Mouse (Mus musculus) heart, embryonic 14.5 days (tissue): ENCODE results near the gene Hbb-bt. TPM values are rescaled to one million over a fixed set of nuclear protein-coding genes. Genes with fewer than 3 reads are reported as not detected.

Source experiments
- ATAC-seq: fragments of 200-750 bp; cut with Nextera tagmentation; 2 replicates; pipeline ENCODE4 v1.8.0; 2017; ENCODE audit warnings: low read depth, moderate TSS enrichment; ENCODE audit not compliant: insufficient number of reproducible peaks, insufficient read depth, low FRiP score
- H3K27ac ChIP-seq, 2 experiments: fragments of 200-500 bp in 1 of 2; fragments of 300-500 bp in 1 of 2; sonication (generic) in 1 of 2; replicated peaks in 1 of 2; 2 replicates each; pipeline ENCODE4 v1.5.1; 2012 to 2014; ENCODE audit warnings: low read depth in 2 of 2, low read length in 2 of 2, control low read depth in 1 of 2, mild to moderate bottlenecking in 1 of 2, mixed read lengths in 1 of 2; ENCODE audit not compliant: control insufficient read depth in 1 of 2, insufficient read depth in 1 of 2
- H3K27me3 ChIP-seq: fragments of 300-500 bp; sonication (generic); 2 replicates; pipeline ENCODE4 v1.6.1; 2014; ENCODE audit warnings: mild to moderate bottlenecking, low read length, control low read depth; ENCODE audit not compliant: control insufficient read depth, insufficient read depth
- H3K36me3 ChIP-seq: fragments of 300-500 bp; sonication (generic); 2 replicates; pipeline ENCODE4 v1.6.1; 2014; ENCODE audit warnings: mild to moderate bottlenecking, control low read depth, low read length, mixed read lengths; ENCODE audit not compliant: control insufficient read depth, insufficient read depth
- H3K4me1 ChIP-seq, 2 experiments: fragments of 200-500 bp in 1 of 2; fragments of 300-500 bp in 1 of 2; sonication (generic) in 1 of 2; 2 replicates each; pipeline ENCODE4 v1.6.1; 2012 to 2014; ENCODE audit warnings: low read length in 2 of 2, control low read depth in 1 of 2, mixed read lengths in 1 of 2; ENCODE audit not compliant: control insufficient read depth in 2 of 2, insufficient read depth in 2 of 2
- H3K4me2 ChIP-seq: fragments of 300-500 bp; sonication (generic); 2 replicates; pipeline ENCODE4 v1.6.1; 2014; ENCODE audit warnings: mild to moderate bottlenecking, low read length
- H3K4me3 ChIP-seq, 2 experiments: fragments of 200-500 bp in 1 of 2; fragments of 300-500 bp in 1 of 2; sonication (generic) in 1 of 2; 2 replicates each; pipeline ENCODE4 v1.5.1; 2012 to 2014; ENCODE audit warnings: low read length in 2 of 2, mild to moderate bottlenecking in 2 of 2, control low read depth in 1 of 2, low read depth in 1 of 2, moderate library complexity in 1 of 2; ENCODE audit not compliant: control insufficient read depth in 1 of 2, insufficient read depth in 1 of 2
- H3K9ac ChIP-seq: fragments of 300-500 bp; sonication (generic); 2 replicates; pipeline ENCODE4 v1.6.1; 2014; ENCODE audit warnings: mild to moderate bottlenecking, low read length
- H3K9me3 ChIP-seq: fragments of 300-500 bp; sonication (generic); 2 replicates; pipeline ENCODE4 v1.6.1; 2016; ENCODE audit warnings: low read length, control low read depth; ENCODE audit not compliant: control insufficient read depth
- WGBS: fragments of 180-500 bp; shearing (Covaris S2); extraction: QIAGEN DNeasy Blood & Tissue Kit; methylation state at CpG from one replicate; pipeline ENCODE4 v1.1.7; 2014; 5-methylcytosine and 5-hydroxymethylcytosine counted together
- polyA plus RNA-seq: library from polyadenylated mRNA; unstranded; fragments of >200 nt; fragmentation: Nextera tagmentation; extraction: Ambion mirVana; gene quantifications from 2 replicates; pipeline ENCODE4 v1.2.1, GENCODE M21; 2014

The Hbb-bt gene
- polyA plus RNA-seq: 4,945 and 8,964 TPM in 2 replicates

DNA sequence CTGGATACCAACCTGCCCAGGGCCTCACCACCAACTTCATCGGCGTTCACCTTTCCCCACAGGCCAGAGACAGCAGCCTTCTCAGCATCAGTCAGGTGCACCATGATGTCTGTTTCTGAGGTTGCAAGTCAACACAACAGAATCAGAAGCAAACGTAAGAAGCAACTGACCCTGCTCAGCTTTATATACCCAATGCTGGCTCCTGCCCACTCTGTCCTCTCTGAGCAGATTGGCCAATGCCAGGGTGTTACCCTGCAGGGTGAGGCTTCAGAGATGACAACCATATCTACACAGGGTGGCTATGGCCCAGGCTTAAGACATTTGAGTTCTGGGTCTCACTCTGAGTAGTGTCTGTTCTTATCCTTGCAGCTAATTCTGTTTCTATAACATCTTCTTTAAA lies at the start of gene Hbb-bt:
Gene Hbb-bt (minus strand): TSS at position 231 of the 400 bp plus-strand sequence.
- no peak within 1 kb of the TSS for H3K4me3 ChIP-seq
- no peak for ATAC-seq
- H3K4me1 ChIP-seq: no peaks in the 10 kb centered on the region
- no peak within 1 kb of the TSS for H3K4me2 ChIP-seq
- H3K27me3 ChIP-seq: no peaks in the 10 kb centered on the region
- H3K9ac ChIP-seq: no peak within 1 kb of the TSS
- no peaks in the 10 kb centered on the region for H3K9me3 ChIP-seq
- H3K27ac ChIP-seq: no peak within 1 kb of the TSS
- no peaks in the 10 kb centered on the region for H3K36me3 ChIP-seq
- 75% methylated on average over 3 of the region's 3 CpGs for WGBS

DNA sequence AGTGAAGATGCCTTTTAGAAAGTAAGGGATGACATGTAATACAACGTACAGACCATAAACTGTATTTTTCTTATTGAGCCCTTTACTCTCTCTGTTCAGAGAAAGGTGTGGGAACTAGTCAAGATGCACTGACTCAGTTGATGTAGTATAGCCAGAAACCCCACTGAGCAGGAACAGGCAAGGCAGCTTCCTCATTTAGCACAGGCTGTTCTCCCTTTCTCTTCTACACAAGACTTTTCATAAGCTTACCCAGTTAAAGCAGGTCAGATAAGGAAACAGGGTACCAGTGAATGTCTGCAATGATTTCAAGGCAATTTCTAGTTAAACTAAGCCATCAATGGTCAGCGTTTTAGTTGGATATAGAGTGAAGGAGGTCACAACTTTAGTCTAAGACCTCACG lies 47.7 kb upstream of the Hbb-bt start:
- H3K36me3 ChIP-seq: no peaks in the 10 kb centered on the region
- no peak overlapping the region for H3K27ac ChIP-seq
- no peaks in the 10 kb centered on the region for H3K27me3 ChIP-seq
- H3K4me1 ChIP-seq: no peaks in the 10 kb centered on the region
- 82% methylated on average over 3 of the region's 3 CpGs for WGBS
- H3K9me3 ChIP-seq: no peaks in the 10 kb centered on the region
- H3K4me2 ChIP-seq: no peak overlapping the region
- H3K4me3 ChIP-seq: no peak overlapping the region
- no peak overlapping the region for H3K9ac ChIP-seq
- no peak for ATAC-seq

DNA sequence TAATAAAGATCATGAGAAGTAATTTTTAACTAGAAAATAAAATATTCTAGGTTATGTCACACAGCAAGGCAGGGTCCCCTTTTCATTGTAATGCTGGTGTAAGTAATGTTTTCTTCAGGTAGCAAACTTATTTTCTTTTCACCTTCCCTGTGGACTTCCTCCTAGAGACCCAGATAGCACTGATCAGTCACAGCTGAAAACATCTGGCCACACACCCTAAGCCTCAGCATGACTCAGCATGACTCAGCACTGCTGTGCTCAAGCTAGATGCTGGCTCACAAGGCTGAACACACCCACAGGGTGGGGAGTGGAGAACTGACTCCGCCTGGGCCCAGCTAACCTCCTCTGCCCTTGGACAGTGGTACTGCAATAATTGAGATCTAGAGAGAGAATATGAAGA lies 47.1 kb upstream of the Hbb-bt start:
- Histone ChIP-seq H3K9me3 (no peaks in the 10 kb centered on the region), H3K27me3 (no peaks in the 10 kb centered on the region), H3K4me1 (no peaks in the 10 kb centered on the region), H3K9ac (no peak overlapping the region), H3K4me3 (no peak overlapping the region), H3K27ac (no peak overlapping the region), H3K4me2 (no peak overlapping the region), H3K36me3 (no peaks in the 10 kb centered on the region)
- peak; percentile 73 for ATAC-seq
- WGBS: 59% methylated on average over 1 of the region's 1 CpGs

DNA sequence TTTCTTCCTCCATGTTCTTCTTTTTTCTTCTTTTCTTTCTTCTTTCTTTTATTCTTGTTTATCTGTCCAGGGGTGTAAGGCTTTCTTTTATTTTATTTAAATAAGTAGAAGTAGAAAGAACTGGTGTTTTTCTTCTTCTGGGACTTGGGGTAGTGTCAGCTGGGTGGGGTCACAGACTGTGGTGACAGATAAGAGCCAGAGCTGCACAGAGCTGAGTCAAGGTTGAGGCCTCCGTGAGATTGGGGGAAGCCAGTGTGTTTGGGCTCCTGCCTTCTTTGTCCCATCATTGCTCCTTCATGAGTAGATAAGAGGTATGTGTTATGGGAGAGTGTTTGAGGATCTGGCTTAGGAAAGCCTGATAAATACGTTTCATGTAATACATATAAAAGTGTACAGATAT lies 45.3 kb upstream of the Hbb-bt start:
- H3K27ac ChIP-seq: no peak overlapping the region

DNA sequence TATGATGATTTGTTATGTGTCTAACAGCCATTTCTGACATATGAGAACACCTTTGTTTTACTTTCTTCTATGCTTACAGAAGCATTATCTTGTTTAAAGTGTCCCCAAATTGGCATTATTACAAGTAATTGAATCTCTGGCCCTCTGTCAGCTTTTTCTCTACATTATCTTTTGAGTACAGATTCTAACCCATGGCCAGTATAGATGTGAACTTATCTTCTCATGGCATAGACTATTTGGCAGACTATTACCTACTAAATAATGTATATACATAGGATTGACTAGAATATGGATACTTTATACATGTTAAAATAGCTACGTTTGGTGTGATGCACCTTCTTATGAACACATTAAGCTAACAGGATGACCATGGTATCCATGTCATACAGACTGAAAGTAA lies 40.9 kb upstream of the Hbb-bt start:
- H3K4me1 ChIP-seq: no peaks in the 10 kb centered on the region
- no peak overlapping the region for H3K27ac ChIP-seq
- no peak for ATAC-seq
- H3K27me3 ChIP-seq: no peaks in the 10 kb centered on the region
- 58% methylated on average over 1 of the region's 1 CpGs for WGBS
- no peaks in the 10 kb centered on the region for H3K9me3 ChIP-seq
- H3K4me3 ChIP-seq: no peak overlapping the region
- H3K36me3 ChIP-seq: no peaks in the 10 kb centered on the region
- H3K9ac ChIP-seq: no peak overlapping the region
- no peak overlapping the region for H3K4me2 ChIP-seq

More for the DNA sequence above, 45.3 kb upstream of the Hbb-bt start:
- Histone ChIP-seq H3K4me3 (no peak overlapping the region), H3K4me2 (no peak overlapping the region), H3K9ac (no peak overlapping the region), H3K9me3 (no peaks in the 10 kb centered on the region), H3K4me1 (no peaks in the 10 kb centered on the region), H3K27me3 (no peaks in the 10 kb centered on the region), H3K36me3 (no peaks in the 10 kb centered on the region)
- WGBS: 12% methylated on average over 2 of the region's 2 CpGs
- no peak for ATAC-seq

DNA sequence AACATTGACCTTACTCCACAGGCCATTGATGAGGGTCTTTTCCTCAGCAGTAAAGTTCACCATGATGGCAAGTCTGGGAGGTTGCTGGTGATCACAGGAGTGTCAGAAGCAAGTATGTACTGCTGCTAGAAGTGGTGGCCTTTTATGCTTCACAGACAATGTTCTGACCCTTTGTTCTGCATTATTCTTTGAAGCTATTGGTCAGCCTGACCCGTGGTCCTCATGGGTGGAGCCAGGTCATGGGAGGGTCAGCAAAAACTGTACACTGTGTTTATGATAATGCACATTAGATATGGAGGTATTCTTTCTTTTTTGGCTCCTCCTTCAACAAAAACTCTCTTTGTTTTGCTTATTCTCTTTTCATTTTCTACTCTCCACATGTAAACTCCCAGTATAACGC lies 39.3 kb upstream of the Hbb-bt start, which contains the start of gene Hbb-y:
Gene Hbb-y (minus strand): TSS at position 127 of the 400 bp plus-strand sequence.
- Histone ChIP-seq H3K4me2 (no peak within 1 kb of the TSS), H3K36me3 (no peaks in the 10 kb centered on the region), H3K9ac (no peak within 1 kb of the TSS), H3K4me3 (no peak within 1 kb of the TSS), H3K4me1 (no peaks in the 10 kb centered on the region), H3K27me3 (no peaks in the 10 kb centered on the region), H3K9me3 (no peaks in the 10 kb centered on the region), H3K27ac (no peak within 1 kb of the TSS)
- no peak for ATAC-seq
- WGBS: 46% methylated on average over 2 of the region's 2 CpGs

DNA sequence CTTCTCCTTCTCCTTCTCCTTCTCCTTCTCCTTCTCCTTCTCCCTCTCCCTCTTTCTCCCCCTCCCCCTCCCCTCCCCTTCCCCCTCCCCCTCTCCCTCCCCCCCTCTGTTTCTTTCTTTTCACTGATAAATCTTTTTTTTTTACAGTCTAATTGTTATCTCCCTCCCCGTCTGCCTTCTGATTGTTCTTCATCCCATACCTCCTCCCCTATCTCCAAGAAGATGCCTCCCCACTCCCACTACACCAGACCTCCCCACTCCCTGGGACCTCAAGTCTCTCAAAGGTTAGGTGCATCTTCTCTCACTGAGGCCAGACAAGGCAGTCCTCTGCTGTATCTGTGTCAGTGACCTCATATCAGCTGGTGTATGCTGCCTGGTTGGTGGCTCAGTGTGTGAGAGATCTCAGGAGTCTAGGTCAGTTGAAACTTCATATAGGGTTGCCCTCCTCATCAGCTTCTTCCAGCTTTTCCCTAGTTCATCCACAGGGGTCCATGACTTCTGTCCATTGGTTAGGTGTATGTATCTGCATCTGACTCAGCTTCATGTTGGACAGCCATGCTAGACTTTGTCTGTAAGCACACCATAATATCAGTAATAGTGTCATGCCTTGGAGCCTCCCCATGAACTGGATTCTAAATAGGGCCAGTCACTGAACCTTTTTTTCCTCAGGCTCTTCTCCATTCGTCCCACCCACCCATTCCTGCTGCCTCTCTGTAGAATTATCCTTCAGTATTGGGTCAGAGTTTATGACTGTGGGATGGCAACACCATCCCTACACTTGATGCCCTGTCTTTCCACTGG lies 30.9 kb upstream of the Hbb-bt start:
- Histone ChIP-seq H3K4me2 (no peak overlapping the region), H3K36me3 (no peaks in the 10 kb centered on the region), H3K27me3 (no peaks in the 10 kb centered on the region), H3K4me1 (no peaks in the 10 kb centered on the region), H3K27ac (no peak overlapping the region), H3K4me3 (no peak overlapping the region), H3K9me3 (no peaks in the 10 kb centered on the region), H3K9ac (no peak overlapping the region)
- WGBS: 50% methylated on average over 1 of the region's 2 CpGs
- no peak for ATAC-seq

DNA sequence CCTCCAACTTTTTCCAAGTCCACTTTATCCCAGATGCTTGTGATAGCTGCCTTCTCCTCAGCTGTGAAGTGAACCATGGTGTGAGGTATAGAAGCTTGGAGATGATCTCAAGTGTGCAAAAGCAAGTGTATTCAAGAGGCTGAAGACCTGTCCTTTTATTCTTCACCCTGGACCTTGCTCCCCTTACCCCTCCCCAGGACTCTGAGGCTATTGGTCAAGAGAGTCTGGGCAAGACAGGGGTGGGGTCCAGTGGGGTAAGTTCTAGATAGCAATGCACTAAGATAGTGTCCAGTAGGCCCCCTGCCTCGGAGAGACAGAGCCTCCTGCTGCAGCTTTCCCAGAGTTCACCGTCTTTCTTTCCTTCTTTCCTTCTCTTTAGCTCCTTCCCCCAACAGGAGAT lies 29.2 kb upstream of the Hbb-bt start, which contains the start of gene Hbb-bh1:
Gene Hbb-bh1 (minus strand): TSS at position 131 of the 400 bp plus-strand sequence.
- no peak within 1 kb of the TSS for H3K4me2 ChIP-seq

More for the DNA sequence above, 29.2 kb upstream of the Hbb-bt start, which contains the start of gene Hbb-bh1:
- WGBS: 47% methylated on average over 2 of the region's 2 CpGs
- Histone ChIP-seq H3K9ac (no peak within 1 kb of the TSS), H3K27me3 (no peaks in the 10 kb centered on the region), H3K4me1 (no peaks in the 10 kb centered on the region), H3K36me3 (no peaks in the 10 kb centered on the region), H3K4me3 (no peak within 1 kb of the TSS), H3K27ac (no peak within 1 kb of the TSS), H3K9me3 (no peaks in the 10 kb centered on the region)
- no peak for ATAC-seq
